ENCODE assay signal across 12 mouse cellular contexts in genomic region chr7:29253842-29254241, GRCm38 (mm10). TPM values are rescaled to one million over a fixed set of nuclear protein-coding genes. Genes with fewer than 3 reads are reported as not detected.
DNase-seq lines count a peak whose midpoint lies in the region; ATAC-seq and TF ChIP-seq lines count a peak whose summit lies in the region.
"Had no signal": no experiment of that assay in that cellular context is flagged by ENCODE, and none has a peak within 500 bp of the region (broad histone marks: within the 10 kb centered on the region; RNA-seq: fewer than 3 reads in every experiment).

No protein-coding gene starts in this region.

- no peak overlapping the region for H3K4me3 ChIP-seq in kidney, embryonic 14.5 days (ENCODE audit: low read length)
- no peak overlapping the region for H3K4me3 ChIP-seq in intestine, embryonic 15.5 days (replicated peaks)
- no peak overlapping the region for H3K4me3 ChIP-seq in limb, embryonic 11.5 days (ENCODE audit: low read depth, low read length)
- H3K4me3 ChIP-seq in stomach, postnatal 0 days (ENCODE audit: low read depth, low read length), result no peak overlapping the region
- no peak overlapping the region for H3K4me3 ChIP-seq in forebrain, embryonic 14.5 days (ENCODE audit: low read depth, low read length)

- no peak overlapping the region for H3K9ac ChIP-seq in kidney, embryonic 14.5 days (ENCODE audit: low read depth, low read length)
- 0 out of 2 replicates have a peak overlapping the region, but pooled peaks have one; percentile 13 for H3K9ac ChIP-seq in intestine, embryonic 15.5 days
- H3K9ac ChIP-seq in limb, embryonic 11.5 days (ENCODE audit: low read length), result 0 out of 2 replicates have a peak overlapping the region, but pooled peaks have one; percentile 4
- H3K9ac ChIP-seq in stomach, postnatal 0 days (ENCODE audit: low read length), result no peak overlapping the region
- no peak overlapping the region for H3K9ac ChIP-seq in forebrain, embryonic 14.5 days (ENCODE audit: low read length)

- TF ChIP-seq CTCF in stomach, postnatal 0 days (IDR thresholded peaks at IDR 0.05; ENCODE audit: low read depth), result no peak

- H3K4me1 ChIP-seq in kidney, embryonic 14.5 days (ENCODE audit: control insufficient read depth, insufficient read depth, low read length), result peaks cover 13% of the 10 kb centered on the region; the same call in 1 of the 2 replicates
- H3K4me1 ChIP-seq in intestine, embryonic 15.5 days (replicated peaks), result peaks cover 54% of the 10 kb centered on the region
- H3K4me1 ChIP-seq in limb, embryonic 11.5 days (ENCODE audit: control insufficient read depth, insufficient read depth, low read length), result peaks cover 6% of the 10 kb centered on the region; the same call in 1 of the 2 replicates
- H3K4me1 ChIP-seq in stomach, postnatal 0 days (replicated peaks; ENCODE audit: control insufficient read depth, insufficient read depth), result no peaks in the 10 kb centered on the region
- H3K4me1 ChIP-seq in forebrain, embryonic 14.5 days (ENCODE audit: control insufficient read depth, insufficient read depth, low read length), result no peaks in the 10 kb centered on the region

- H3K36me3 ChIP-seq in kidney, embryonic 14.5 days (ENCODE audit: control insufficient read depth, insufficient read depth, low read length), result no peaks in the 10 kb centered on the region; the same call in 1 of the 2 replicates
- peaks cover 2% of the 10 kb centered on the region; the same call in 1 of the 2 replicates for H3K36me3 ChIP-seq in intestine, embryonic 15.5 days
- H3K36me3 ChIP-seq in limb, embryonic 11.5 days (ENCODE audit: control insufficient read depth, insufficient read depth, low read length), result no peaks in the 10 kb centered on the region
- H3K36me3 ChIP-seq in stomach, postnatal 0 days (ENCODE audit: control insufficient read depth, insufficient read depth, low read length), result no peaks in the 10 kb centered on the region; the same call in 1 of the 2 replicates
- 0 out of 2 replicates have a peak, but pooled peaks cover 2% of the 10 kb centered on the region for H3K36me3 ChIP-seq in forebrain, embryonic 14.5 days (ENCODE audit: control insufficient read depth, insufficient read depth, low read length)

- no peak for TF ChIP-seq EP300 in stomach, postnatal 0 days (optimal IDR thresholded peaks at IDR 0.05)

- DNase-seq in kidney, adult 11 months, result peak; percentile 64
- DNase-seq in limb, embryonic 11.5 days (ENCODE audit: low spot score), result no peak
- DNase-seq in stomach, postnatal 0 days (ENCODE audit: low spot score), result peak; percentile 61
- DNase-seq in forebrain, embryonic 14.5 days (ENCODE audit: low spot score), result no peak
- DNase-seq: cerebellum, postnatal 25 days; gastrocnemius, postnatal 36 days; lung, postnatal 14 days had no signal

- no peaks in the 10 kb centered on the region for H3K9me3 ChIP-seq in kidney, embryonic 14.5 days (ENCODE audit: control insufficient read depth, low read length)
- no peaks in the 10 kb centered on the region for H3K9me3 ChIP-seq in intestine, embryonic 15.5 days
- no peaks in the 10 kb centered on the region for H3K9me3 ChIP-seq in limb, embryonic 11.5 days (ENCODE audit: control insufficient read depth, low read length)
- no peaks in the 10 kb centered on the region for H3K9me3 ChIP-seq in stomach, postnatal 0 days (ENCODE audit: control insufficient read depth, low read length)
- no peaks in the 10 kb centered on the region for H3K9me3 ChIP-seq in forebrain, embryonic 14.5 days (replicated peaks; ENCODE audit: control insufficient read depth, low read length)

- peaks cover 5% of the 10 kb centered on the region; the same call in 1 of the 2 replicates for H3K27me3 ChIP-seq in kidney, embryonic 14.5 days (ENCODE audit: control insufficient read depth, insufficient read depth, low read length)
- H3K27me3 ChIP-seq in intestine, embryonic 15.5 days (replicated peaks), result no peaks in the 10 kb centered on the region
- no peaks in the 10 kb centered on the region for H3K27me3 ChIP-seq in limb, embryonic 11.5 days (ENCODE audit: control insufficient read depth, insufficient read depth, low read length)
- no peaks in the 10 kb centered on the region for H3K27me3 ChIP-seq in stomach, postnatal 0 days (ENCODE audit: control insufficient read depth, insufficient read depth, low read length)
- H3K27me3 ChIP-seq in forebrain, embryonic 14.5 days (replicated peaks; ENCODE audit: control insufficient read depth, insufficient read depth, low read length), result peaks cover 3% of the 10 kb centered on the region; the same call in 1 of the 2 replicates
- H3K27me3 ChIP-seq: CH12.LX had no signal

- H3K4me2 ChIP-seq in kidney, embryonic 14.5 days (replicated peaks; ENCODE audit: low read depth, low read length), result no peak overlapping the region
- H3K4me2 ChIP-seq in intestine, embryonic 15.5 days (replicated peaks), result peak overlapping the region; percentile 28; the same call in 1 of the 2 replicates
- H3K4me2 ChIP-seq in limb, embryonic 11.5 days (ENCODE audit: low read depth, severe bottlenecking), result no peak overlapping the region
- H3K4me2 ChIP-seq in stomach, postnatal 0 days (replicated peaks; ENCODE audit: low read depth), result no peak overlapping the region
- no peak overlapping the region for H3K4me2 ChIP-seq in forebrain, embryonic 14.5 days (ENCODE audit: low read length)

- H3K27ac ChIP-seq in kidney, embryonic 14.5 days (ENCODE audit: low read depth, low read length), result no peak overlapping the region
- peak overlapping the region; percentile 87 for H3K27ac ChIP-seq in intestine, embryonic 15.5 days
- no peak overlapping the region; the same call in 1 of the 2 replicates for H3K27ac ChIP-seq in limb, embryonic 11.5 days (replicated peaks; ENCODE audit: low read depth, low read length)
- peak overlapping the region; percentile 74 for H3K27ac ChIP-seq in stomach, postnatal 0 days (replicated peaks)
- no peak overlapping the region for H3K27ac ChIP-seq in forebrain, embryonic 14.5 days (ENCODE audit: low read depth, low read length)
- H3K27ac ChIP-seq: hindbrain, postnatal 0 days had no signal

- no peak for ATAC-seq in kidney, embryonic 14.5 days (ENCODE audit: low FRiP score, low TSS enrichment)
- peak; percentile 68 for ATAC-seq in intestine, embryonic 15.5 days
- no peak for ATAC-seq in limb, embryonic 11.5 days (ENCODE audit: insufficient number of reproducible peaks, low FRiP score, low TSS enrichment, low read depth)
- peak; percentile 66 for ATAC-seq in stomach, postnatal 0 days (ENCODE audit: low FRiP score, low TSS enrichment)
- no peak for ATAC-seq in cerebellum, adult (ENCODE audit: insufficient number of reproducible peaks, low FRiP score, low TSS enrichment)
- no peak for ATAC-seq in forebrain, embryonic 14.5 days
- ATAC-seq: hindbrain, postnatal 0 days had no signal

- 28% methylated on average over 5 of the region's 5 CpGs for WGBS in kidney, embryonic 14.5 days
- WGBS in intestine, embryonic 15.5 days, result 20% methylated on average over 5 of the region's 5 CpGs
- 56% methylated on average over 5 of the region's 5 CpGs for WGBS in limb, embryonic 11.5 days
- 31% methylated on average over 5 of the region's 5 CpGs for WGBS in stomach, postnatal 0 days
- 52% methylated on average over 5 of the region's 5 CpGs for WGBS in forebrain, embryonic 14.5 days

RNA-seq across cellular contexts. Expression of gene 2200002D01Rik, which starts 5.6 kb away (rescaled TPM):
- polyA plus RNA-seq in kidney, embryonic 14.5 days (2014; fragmentation: Nextera tagmentation; extraction: Ambion mirVana), result 5.2 and 8.3 TPM in 2 replicates
- 178 and 182 TPM in 2 replicates for polyA plus RNA-seq in intestine, embryonic 15.5 days (2015; fragmentation: Nextera tagmentation; extraction: Ambion mirVana)
- polyA plus RNA-seq in limb, embryonic 11.5 days (2014; fragmentation: Nextera tagmentation; extraction: Ambion mirVana), result 1.4 and 2.3 TPM in 2 replicates
- 192 and 201 TPM in 2 replicates for polyA plus RNA-seq in stomach, postnatal 0 days (2015; fragmentation: Nextera tagmentation; extraction: Ambion mirVana)
- 0.37 and 1.2 TPM in 2 replicates for polyA plus RNA-seq in forebrain, embryonic 14.5 days (2014; fragmentation: Nextera tagmentation; extraction: Ambion mirVana)

RNA-seq across cellular contexts. Expression of gene Yif1b, which starts 15.7 kb away (rescaled TPM):
- polyA plus RNA-seq in kidney, embryonic 14.5 days (2014; fragmentation: Nextera tagmentation; extraction: Ambion mirVana), result 120 and 132 TPM in 2 replicates
- 77.7 and 86.6 TPM in 2 replicates for polyA plus RNA-seq in intestine, embryonic 15.5 days (2015; fragmentation: Nextera tagmentation; extraction: Ambion mirVana)
- polyA plus RNA-seq in limb, embryonic 11.5 days (2014; fragmentation: Nextera tagmentation; extraction: Ambion mirVana), result 90.8 and 101 TPM in 2 replicates
- 62.8 and 74.1 TPM in 2 replicates for polyA plus RNA-seq in stomach, postnatal 0 days (2015; fragmentation: Nextera tagmentation; extraction: Ambion mirVana)
- polyA plus RNA-seq in forebrain, embryonic 14.5 days (2014; fragmentation: Nextera tagmentation; extraction: Ambion mirVana), result 88.2 and 96.2 TPM in 2 replicates

RNA-seq across cellular contexts. Expression of gene Kcnk6, which starts 21.5 kb away (rescaled TPM):
- polyA plus RNA-seq in kidney, embryonic 14.5 days (2014; fragmentation: Nextera tagmentation; extraction: Ambion mirVana), result 0.62 and 1.0 TPM in 2 replicates
- 1.9 and 2.2 TPM in 2 replicates for polyA plus RNA-seq in intestine, embryonic 15.5 days (2015; fragmentation: Nextera tagmentation; extraction: Ambion mirVana)
- 0.37 and 0.38 TPM in 2 replicates for polyA plus RNA-seq in limb, embryonic 11.5 days (2014; fragmentation: Nextera tagmentation; extraction: Ambion mirVana)
- 2.4 and 3.0 TPM in 2 replicates for polyA plus RNA-seq in stomach, postnatal 0 days (2015; fragmentation: Nextera tagmentation; extraction: Ambion mirVana)
- 0.22 and 0.46 TPM in 2 replicates for polyA plus RNA-seq in forebrain, embryonic 14.5 days (2014; fragmentation: Nextera tagmentation; extraction: Ambion mirVana)

RNA-seq across cellular contexts. Expression of gene Spint2, which starts 27.9 kb away (rescaled TPM):
- polyA plus RNA-seq in kidney, embryonic 14.5 days (2014; fragmentation: Nextera tagmentation; extraction: Ambion mirVana), result 198 and 239 TPM in 2 replicates
- polyA plus RNA-seq in intestine, embryonic 15.5 days (2015; fragmentation: Nextera tagmentation; extraction: Ambion mirVana), result 633 and 716 TPM in 2 replicates
- polyA plus RNA-seq in limb, embryonic 11.5 days (2014; fragmentation: Nextera tagmentation; extraction: Ambion mirVana), result 75.1 and 80.7 TPM in 2 replicates
- 638 and 692 TPM in 2 replicates for polyA plus RNA-seq in stomach, postnatal 0 days (2015; fragmentation: Nextera tagmentation; extraction: Ambion mirVana)
- polyA plus RNA-seq in forebrain, embryonic 14.5 days (2014; fragmentation: Nextera tagmentation; extraction: Ambion mirVana), result 46.6 and 51.3 TPM in 2 replicates

RNA-seq across cellular contexts. Expression of gene Ppp1r14a, which starts 35.3 kb away (rescaled TPM):
- polyA plus RNA-seq in kidney, embryonic 14.5 days (2014; fragmentation: Nextera tagmentation; extraction: Ambion mirVana), result 19.3 and 27.7 TPM in 2 replicates
- 44.3 and 50.7 TPM in 2 replicates for polyA plus RNA-seq in intestine, embryonic 15.5 days (2015; fragmentation: Nextera tagmentation; extraction: Ambion mirVana)
- 3.5 and 3.8 TPM in 2 replicates for polyA plus RNA-seq in limb, embryonic 11.5 days (2014; fragmentation: Nextera tagmentation; extraction: Ambion mirVana)
- polyA plus RNA-seq in stomach, postnatal 0 days (2015; fragmentation: Nextera tagmentation; extraction: Ambion mirVana), result 53.3 and 64.8 TPM in 2 replicates
- polyA plus RNA-seq in forebrain, embryonic 14.5 days (2014; fragmentation: Nextera tagmentation; extraction: Ambion mirVana), result 5.7 and 9.8 TPM in 2 replicates

Comparison
In these comparisons a context has a peak if more than half of its experiments do, and no peak if none do; other contexts are left out.
1. DNase-seq: peak in kidney, adult 11 months (single experiment) and stomach, postnatal 0 days (single experiment); none in limb, embryonic 11.5 days (single experiment) and forebrain, embryonic 14.5 days (single experiment).
2. ATAC-seq: peak in intestine, embryonic 15.5 days (single experiment) and stomach, postnatal 0 days (single experiment); none in kidney, embryonic 14.5 days (single experiment), limb, embryonic 11.5 days (single experiment), cerebellum, adult (single experiment) and forebrain, embryonic 14.5 days (single experiment).
3. H3K27ac ChIP-seq: peak in intestine, embryonic 15.5 days (single experiment) and stomach, postnatal 0 days (single experiment); none in kidney, embryonic 14.5 days (single experiment), limb, embryonic 11.5 days (single experiment) and forebrain, embryonic 14.5 days (single experiment).
4. H3K9ac ChIP-seq: peak in intestine, embryonic 15.5 days (single experiment) and limb, embryonic 11.5 days (single experiment); none in kidney, embryonic 14.5 days (single experiment), stomach, postnatal 0 days (single experiment) and forebrain, embryonic 14.5 days (single experiment).
5. RNA of gene 2200002D01Rik, which starts 5.6 kb away (polyA plus RNA-seq): 192 to 201 TPM in stomach, postnatal 0 days and 178 to 182 TPM in intestine, embryonic 15.5 days; 5.2 to 8.3 TPM in kidney, embryonic 14.5 days, 1.4 to 2.3 TPM in limb, embryonic 11.5 days and 0.37 to 1.2 TPM in forebrain, embryonic 14.5 days; every median in the first group is over 10 times any median in the second.